Mouse (Mus musculus): ENCODE results near the gene Zfp119b. TPM values are rescaled to one million over a fixed set of nuclear protein-coding genes. Genes with fewer than 3 reads are reported as not detected.
"Not testable (repeated sequence)": the region's sequence is repeated elsewhere in the genome, so short reads cannot be mapped to it uniquely, and the experiment has no call there.

Gene Zfp119b
- polyA plus RNA-seq, 1 experiment from 2014 or later, result 3.9 TPM

DNA sequence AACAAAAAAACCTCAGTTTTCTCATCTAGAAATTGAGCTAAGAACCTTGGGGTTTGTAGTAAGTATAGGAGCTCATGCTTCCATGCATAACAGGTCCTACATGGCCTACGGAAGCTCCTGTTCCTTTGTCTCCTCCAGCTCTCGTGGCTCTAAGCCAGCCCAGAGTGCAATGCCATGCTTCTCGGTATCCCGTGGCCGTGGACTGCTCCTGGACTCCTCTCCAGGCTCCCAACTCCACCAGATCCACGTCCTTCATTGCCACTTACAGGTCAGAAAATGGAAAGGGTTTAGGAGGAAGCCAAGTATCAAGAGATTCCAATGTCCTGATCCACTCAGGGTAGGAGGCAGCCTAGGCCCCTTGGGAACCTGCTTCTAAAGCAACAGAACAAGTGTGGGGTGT lies 4.5 kb upstream of the Zfp119b start:
- Histone ChIP-seq H3K27me3 (ENCODE audit: insufficient read depth, poor library complexity, severe bottlenecking) (peaks cover 34% of the 10 kb centered on the region), H3K36me3 (no peaks in the 10 kb centered on the region), H3K27ac (no peak overlapping the region), H3K4me1 (peaks cover 12% of the 10 kb centered on the region), H3K4me3 (no peak overlapping the region), H3K9me3 (no peaks in the 10 kb centered on the region)
- no peak for DNase-seq (ENCODE audit: low spot score)
- 72% methylated on average over 6 of the region's 6 CpGs for WGBS

DNA sequence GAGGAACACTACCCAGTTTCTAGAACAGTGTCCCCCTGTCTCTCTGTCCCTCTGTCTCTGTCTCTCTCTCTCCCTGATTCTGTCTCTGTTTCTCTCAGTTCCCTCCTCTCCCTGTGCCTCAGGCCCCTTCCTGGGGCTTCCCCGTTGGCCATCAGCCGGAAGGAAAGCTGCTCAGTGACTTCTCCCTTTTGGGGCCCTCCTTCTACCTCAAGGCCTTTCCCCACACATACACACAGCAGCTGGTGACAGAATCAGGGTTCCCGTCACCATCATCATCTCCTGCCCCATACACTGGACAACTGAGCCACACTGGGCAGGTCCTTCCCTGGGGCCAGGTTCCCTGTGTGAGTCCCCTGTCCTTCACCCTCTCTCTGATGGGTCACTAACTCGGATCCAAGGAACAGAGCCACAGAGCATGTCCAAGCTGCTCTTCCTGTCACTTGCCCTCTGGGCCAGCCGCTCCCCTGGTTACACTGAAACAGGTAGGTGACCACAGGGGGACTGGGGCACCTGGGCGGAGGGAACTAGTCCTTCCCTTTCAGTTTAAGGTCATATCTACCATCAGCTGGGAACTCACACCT lies 3.2 kb upstream of the Zfp119b start, which contains the start of gene Ebi3:
Gene Ebi3 (plus strand): TSS at position 194 of the 581 bp plus-strand sequence.
- H3K9me3 ChIP-seq, result no peaks in the 10 kb centered on the region
- H3K36me3 ChIP-seq, result no peaks in the 10 kb centered on the region
- DNase-seq (ENCODE audit: low spot score), result peak; percentile 71
- peaks cover 9% of the 10 kb centered on the region for H3K4me1 ChIP-seq
- peaks cover 34% of the 10 kb centered on the region for H3K27me3 ChIP-seq (ENCODE audit: insufficient read depth, poor library complexity, severe bottlenecking)
- 70% methylated on average over 6 of the region's 6 CpGs for WGBS
- H3K27ac ChIP-seq, result no peak within 1 kb of the TSS
- no peak within 1 kb of the TSS for H3K4me3 ChIP-seq

DNA sequence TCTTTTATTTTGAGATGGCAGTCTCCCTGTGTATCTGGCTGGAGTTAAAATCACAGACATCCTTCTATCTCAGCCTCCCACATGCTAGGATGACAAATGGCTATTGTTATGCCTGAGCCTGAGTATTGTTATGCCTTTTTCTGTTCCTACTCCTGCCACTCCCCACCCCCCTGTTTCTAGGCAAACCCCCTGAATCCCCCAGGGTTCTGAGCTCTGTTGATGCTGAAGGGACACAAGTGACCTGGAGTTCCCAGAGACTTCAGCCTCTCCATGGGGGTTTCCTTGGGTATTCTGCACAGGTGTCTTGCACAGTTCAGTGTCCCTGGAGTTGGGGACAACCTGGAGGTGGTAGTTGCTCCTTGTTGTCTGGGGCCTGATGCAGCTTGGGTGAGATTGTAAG lies 2.7 kb upstream of the Zfp119b start:
- H3K27me3 ChIP-seq (ENCODE audit: insufficient read depth, poor library complexity, severe bottlenecking), result peaks cover 34% of the 10 kb centered on the region
- no peaks in the 10 kb centered on the region for H3K9me3 ChIP-seq
- no peak overlapping the region for H3K27ac ChIP-seq
- no peaks in the 10 kb centered on the region for H3K36me3 ChIP-seq
- H3K4me1 ChIP-seq, result peaks cover 9% of the 10 kb centered on the region
- no peak for DNase-seq (ENCODE audit: low spot score)
- no peak overlapping the region for H3K4me3 ChIP-seq

DNA sequence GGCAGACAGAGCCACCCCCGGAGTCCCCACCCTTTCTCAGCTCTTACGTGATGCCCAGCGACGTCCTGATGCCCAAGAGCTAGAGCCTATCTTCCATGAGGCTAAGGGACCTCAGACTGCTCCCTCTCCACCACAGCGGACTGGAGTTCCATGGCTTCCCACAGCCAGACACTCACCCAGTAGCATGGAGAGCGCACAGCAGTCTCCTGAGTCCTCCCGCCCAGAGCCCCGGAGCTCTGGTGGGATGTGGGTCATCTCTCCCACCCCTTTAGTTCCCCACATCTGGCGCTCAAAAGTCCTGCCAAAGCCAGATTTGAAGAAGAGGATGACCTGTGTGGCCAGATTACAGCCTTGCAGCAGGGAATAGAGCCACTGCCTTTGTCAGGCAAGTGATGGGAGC lies 1.3 kb upstream of the Zfp119b start:
- H3K36me3 ChIP-seq, result no peaks in the 10 kb centered on the region
- H3K27ac ChIP-seq, result no peak overlapping the region
- no peak for DNase-seq (ENCODE audit: low spot score)
- H3K27me3 ChIP-seq (ENCODE audit: insufficient read depth, poor library complexity, severe bottlenecking), result peaks cover 34% of the 10 kb centered on the region
- H3K4me3 ChIP-seq, result no peak overlapping the region
- H3K9me3 ChIP-seq, result no peaks in the 10 kb centered on the region
- peaks cover 4% of the 10 kb centered on the region; the same call in 1 of the 2 replicates for H3K4me1 ChIP-seq
- WGBS, result 72% methylated on average over 9 of the region's 9 CpGs

DNA sequence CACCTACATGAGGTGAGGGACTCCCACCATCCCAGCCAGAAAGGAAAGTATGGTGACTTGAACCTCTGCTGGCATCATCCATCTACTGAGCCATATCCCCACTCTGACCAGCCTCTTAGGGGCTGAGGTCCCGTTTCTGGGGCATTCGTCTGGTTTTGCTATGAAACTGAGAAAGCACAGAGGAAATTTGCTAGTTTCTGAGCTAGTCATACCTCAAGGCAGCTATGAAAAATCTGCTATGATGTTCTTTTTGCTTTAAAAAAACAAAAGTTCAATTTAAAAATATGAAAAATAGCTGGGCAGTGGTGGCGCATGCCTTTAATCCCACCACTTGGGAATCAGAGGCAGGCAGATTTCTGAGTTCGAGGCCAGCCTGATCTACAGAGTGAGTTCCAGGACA lies 653 bp downstream of the Zfp119b start:
- no peak overlapping the region for H3K27ac ChIP-seq
- peaks cover 8% of the 10 kb centered on the region; the same call in 1 of the 2 replicates for H3K4me1 ChIP-seq
- H3K9me3 ChIP-seq, result no peaks in the 10 kb centered on the region
- no peaks in the 10 kb centered on the region for H3K36me3 ChIP-seq
- peaks cover 15% of the 10 kb centered on the region; the same call in 1 of the 2 replicates for H3K27me3 ChIP-seq (ENCODE audit: insufficient read depth, poor library complexity, severe bottlenecking)
- WGBS, result 80% methylated on average over 4 of the region's 4 CpGs
- DNase-seq (ENCODE audit: low spot score), result no peak
- H3K4me3 ChIP-seq, result no peak overlapping the region

DNA sequence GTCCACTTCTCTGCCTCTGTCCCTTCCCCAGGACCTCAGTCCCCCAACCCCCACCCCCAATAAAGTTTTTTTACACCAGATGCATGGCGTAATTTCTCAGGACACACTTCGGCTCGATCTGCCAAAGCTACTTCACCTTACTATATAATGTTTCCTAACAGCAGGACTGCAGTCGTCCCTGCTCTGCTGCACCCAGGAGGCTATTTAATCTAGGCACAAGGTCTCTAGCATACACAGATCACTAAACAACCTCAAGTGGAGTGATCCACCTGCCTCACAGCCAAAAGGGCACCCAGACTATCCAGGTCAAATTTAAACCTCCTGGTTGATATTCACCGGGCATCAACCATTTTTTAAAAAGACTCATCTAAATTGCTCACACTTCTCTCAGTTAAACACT lies 3.6 kb downstream of the Zfp119b start:
- no peak for DNase-seq (ENCODE audit: low spot score)
- WGBS, result 44% methylated on average over 5 of the region's 5 CpGs
- H3K9me3 ChIP-seq, result no peaks in the 10 kb centered on the region
- H3K36me3 ChIP-seq, result peaks cover 9% of the 10 kb centered on the region
- H3K4me3 ChIP-seq, result peak overlapping the region; percentile 62
- H3K27ac ChIP-seq, result peak overlapping the region; percentile 87
- H3K4me1 ChIP-seq, result peaks cover 8% of the 10 kb centered on the region; the same call in 1 of the 2 replicates
- H3K27me3 ChIP-seq (ENCODE audit: insufficient read depth, poor library complexity, severe bottlenecking), result peaks cover 4% of the 10 kb centered on the region; the same call in 1 of the 2 replicates

DNA sequence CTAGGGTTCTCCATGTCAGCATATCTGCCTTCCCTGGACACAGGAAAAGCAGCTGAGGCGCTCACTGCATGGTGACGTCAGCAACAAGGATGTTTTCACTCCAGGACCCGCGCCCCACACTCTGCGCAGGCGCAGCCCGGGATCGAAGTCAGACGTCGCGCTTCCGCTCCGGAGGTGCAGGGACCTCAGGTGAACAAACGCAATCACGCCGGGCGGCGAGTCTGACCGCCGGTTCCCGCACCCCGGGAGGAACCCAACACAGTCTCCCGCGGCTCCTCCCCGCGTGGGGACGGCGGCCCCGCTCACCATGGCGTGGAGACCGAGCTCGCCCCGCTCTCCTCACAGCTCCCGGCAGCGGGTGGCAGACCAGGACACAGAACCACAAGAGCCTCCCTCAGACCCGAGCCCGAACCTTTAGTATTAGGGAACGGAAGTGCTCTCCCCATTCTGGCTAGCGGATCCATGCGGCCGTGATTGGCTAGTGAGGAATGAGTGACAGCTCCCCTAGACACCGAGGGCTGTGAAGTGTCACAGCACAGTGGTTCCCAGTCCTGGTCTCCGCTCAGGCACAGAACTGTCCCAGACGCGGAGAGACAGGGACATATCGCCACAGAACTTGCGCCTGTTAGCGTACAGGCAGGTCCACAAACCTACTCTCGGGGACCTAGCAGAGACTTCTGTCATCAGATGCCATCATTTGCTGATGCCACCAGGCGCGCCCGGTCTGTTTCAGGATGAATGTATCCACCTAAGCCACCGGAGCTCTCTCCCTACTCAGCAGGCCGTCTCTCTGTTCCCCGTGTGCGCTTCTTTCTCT lies 4.2 kb downstream of the Zfp119b start:
- H3K27me3 ChIP-seq (ENCODE audit: insufficient read depth, poor library complexity, severe bottlenecking); H3K4me1 ChIP-seq; H3K9me3 ChIP-seq: not testable (repeated sequence)
- Histone ChIP-seq H3K4me3 (peak overlapping the region; percentile 62), H3K36me3 (peaks cover 14% of the 10 kb centered on the region), H3K27ac (peak overlapping the region; percentile 87)
- peak; percentile 95 for DNase-seq (ENCODE audit: low spot score)
- under 1% methylated on average over 56 of the region's 56 CpGs for WGBS

DNA sequence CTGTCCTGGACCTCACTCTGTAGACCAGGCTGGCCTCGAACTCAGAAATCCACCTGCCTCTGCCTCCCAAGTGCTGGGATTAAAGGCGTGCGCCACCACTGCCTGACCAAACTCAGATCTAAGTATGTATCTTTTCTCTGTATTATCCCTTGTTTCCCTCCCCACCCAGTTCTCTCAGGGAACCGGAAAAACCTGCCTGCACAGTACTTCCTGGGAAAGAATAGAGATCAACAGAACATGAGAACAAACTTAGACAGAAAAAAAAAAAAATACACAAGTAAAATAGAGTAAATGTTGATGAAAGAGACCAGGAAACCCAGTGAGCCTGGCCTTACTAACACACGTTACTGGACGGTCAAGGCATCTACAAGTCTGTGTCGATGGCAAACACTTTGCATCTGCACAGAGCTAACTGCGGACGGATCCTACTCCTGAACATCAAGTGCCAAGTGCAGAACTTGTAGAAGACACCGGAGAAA lies 4.9 kb downstream of the Zfp119b start:
- not testable (repeated sequence) for H3K27me3 ChIP-seq (ENCODE audit: insufficient read depth, poor library complexity, severe bottlenecking); DNase-seq (ENCODE audit: low spot score); H3K4me1 ChIP-seq; H3K9me3 ChIP-seq
- peak overlapping the region; percentile 62 for H3K4me3 ChIP-seq
- peaks cover 20% of the 10 kb centered on the region for H3K36me3 ChIP-seq
- 28% methylated on average over 10 of the region's 10 CpGs for WGBS
- peak overlapping the region; percentile 87; the same call in 1 of the 2 replicates for H3K27ac ChIP-seq

DNA sequence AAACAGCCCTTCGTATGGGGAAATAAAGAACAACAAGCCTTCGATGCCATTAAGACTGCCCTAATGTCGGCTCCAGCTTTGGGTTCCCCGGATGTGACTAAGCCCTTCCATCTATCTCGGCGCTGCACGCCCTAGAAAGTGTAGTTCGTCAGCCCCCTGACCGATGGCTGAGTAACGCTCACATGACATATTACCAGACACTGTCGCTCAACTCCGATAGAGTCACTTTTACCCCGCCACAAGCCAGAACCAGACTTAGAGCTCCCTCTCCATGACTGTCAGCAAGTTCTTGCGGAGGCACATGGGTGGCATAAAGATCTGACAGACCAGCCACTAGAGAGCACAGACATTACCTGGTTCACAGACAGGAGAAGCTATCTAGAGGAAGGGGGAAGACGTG lies 16.1 kb downstream of the Zfp119b start:
- Histone ChIP-seq H3K4me3 (no peak overlapping the region), H3K27me3 (ENCODE audit: insufficient read depth, poor library complexity, severe bottlenecking) (no peaks in the 10 kb centered on the region), H3K9me3 (peaks cover 6% of the 10 kb centered on the region; the same call in 1 of the 2 replicates), H3K27ac (no peak overlapping the region), H3K4me1 (0 out of 2 replicates have a peak, but pooled peaks cover 4% of the 10 kb centered on the region), H3K36me3 (peaks cover 9% of the 10 kb centered on the region; the same call in 1 of the 2 replicates)
- DNase-seq (ENCODE audit: low spot score), result peak; percentile 69
- WGBS, result 89% methylated on average over 15 of the region's 15 CpGs

DNA sequence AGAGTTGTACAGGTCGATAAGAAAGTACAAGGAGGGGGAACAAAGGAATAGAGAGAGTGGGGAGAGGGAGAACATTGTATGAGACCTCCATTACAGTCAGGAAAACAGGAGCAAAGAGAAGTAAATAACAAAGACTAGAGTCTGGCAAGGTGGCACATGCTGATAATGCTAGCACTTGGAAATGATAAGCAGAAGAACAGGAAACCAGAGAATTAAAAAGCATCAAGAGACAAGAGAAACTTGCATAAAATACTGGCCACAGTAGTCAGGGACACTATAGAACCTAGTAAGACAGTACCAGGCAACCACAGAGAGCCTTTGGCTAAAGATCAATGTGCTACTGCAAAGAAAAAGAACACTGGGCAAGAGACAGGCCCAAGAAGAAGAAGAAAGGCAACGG lies 16.7 kb downstream of the Zfp119b start:
- peak overlapping the region; percentile 70 for H3K4me3 ChIP-seq
- 0 out of 2 replicates have a peak, but pooled peaks cover 5% of the 10 kb centered on the region for H3K36me3 ChIP-seq
- peak overlapping the region; percentile 92 for H3K27ac ChIP-seq
- 70% methylated on average over 2 of the region's 2 CpGs for WGBS
- H3K9me3 ChIP-seq, result peaks cover 6% of the 10 kb centered on the region; the same call in 1 of the 2 replicates
- 0 out of 2 replicates have a peak, but pooled peaks cover 4% of the 10 kb centered on the region for H3K4me1 ChIP-seq
- no peak for DNase-seq (ENCODE audit: low spot score)
- H3K27me3 ChIP-seq (ENCODE audit: insufficient read depth, poor library complexity, severe bottlenecking), result no peaks in the 10 kb centered on the region

DNA sequence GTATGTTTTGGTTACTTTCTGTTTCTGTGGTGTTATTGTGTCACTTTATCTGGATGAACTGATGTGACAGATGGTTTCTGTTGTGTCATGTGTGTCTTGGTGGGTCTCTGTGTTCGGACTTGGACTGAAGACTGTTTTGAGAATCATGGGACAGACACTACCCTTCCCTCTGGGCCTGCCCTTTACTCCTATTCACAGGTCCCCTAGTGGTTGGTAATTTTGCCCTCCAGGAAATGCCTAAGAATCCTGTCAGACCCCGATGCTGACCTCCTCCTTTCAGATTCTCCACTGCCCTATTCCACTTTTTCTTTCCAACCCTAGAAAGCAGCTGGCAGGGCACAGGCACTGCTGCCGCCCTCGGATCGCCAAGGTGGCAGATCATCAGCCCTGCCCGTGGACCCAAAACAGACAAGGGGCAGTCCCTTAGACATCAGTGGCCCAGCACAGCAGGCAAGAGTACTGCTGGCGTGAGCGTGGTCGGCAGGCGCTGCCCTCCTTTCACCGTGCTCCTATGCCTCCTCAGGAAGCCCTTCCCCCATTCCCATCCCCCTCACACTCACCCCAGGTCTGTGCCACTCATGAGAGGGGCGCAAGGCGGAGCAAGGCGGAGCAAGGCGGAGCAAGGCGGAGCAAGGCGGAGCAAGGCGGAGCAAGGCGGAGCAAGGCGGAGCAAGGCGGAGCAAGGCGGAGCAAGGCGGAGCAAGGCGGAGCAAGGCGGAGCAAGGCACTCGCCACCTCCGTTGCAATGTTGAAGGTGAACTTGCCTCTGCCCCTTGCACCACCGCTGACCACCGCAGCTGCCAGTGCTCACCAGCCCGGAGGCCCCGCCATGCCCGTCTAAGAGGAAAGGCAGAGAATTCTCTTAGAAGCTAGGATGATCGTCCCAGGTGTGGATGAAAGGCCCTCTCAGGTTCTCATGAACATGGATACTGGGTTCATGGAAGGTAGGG lies 17.5 kb downstream of the Zfp119b start:
- Histone ChIP-seq H3K9me3 (no peaks in the 10 kb centered on the region), H3K27me3 (ENCODE audit: insufficient read depth, poor library complexity, severe bottlenecking) (no peaks in the 10 kb centered on the region), H3K27ac (peak overlapping the region; percentile 92), H3K36me3 (0 out of 2 replicates have a peak, but pooled peaks cover 5% of the 10 kb centered on the region), H3K4me3 (peak overlapping the region; percentile 70), H3K4me1 (0 out of 2 replicates have a peak, but pooled peaks cover 4% of the 10 kb centered on the region)
- DNase-seq (ENCODE audit: low spot score), result peak; percentile 87
- WGBS, result 2% methylated on average over 32 of the region's 33 CpGs

DNA sequence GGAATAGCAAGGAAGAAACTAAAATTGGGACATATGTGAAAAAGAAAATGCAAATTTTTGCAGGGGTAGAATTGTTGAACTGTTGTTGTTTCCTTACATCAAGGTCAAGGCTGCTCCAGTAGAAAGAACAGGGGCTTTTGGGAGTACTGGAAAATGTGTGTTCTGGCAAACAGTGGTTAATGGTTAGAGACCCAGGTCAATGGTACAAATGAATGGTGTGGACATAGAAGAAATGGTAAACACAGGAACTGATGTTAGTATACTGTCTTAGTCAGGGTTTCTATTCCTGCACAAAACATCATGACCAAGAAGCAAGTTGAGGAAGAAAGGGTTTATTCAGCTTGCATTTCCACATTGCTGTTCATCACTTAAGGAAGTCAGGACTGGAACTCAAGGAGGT lies 42.6 kb downstream of the Zfp119b start:
- no peaks in the 10 kb centered on the region for H3K36me3 ChIP-seq
- no peak for DNase-seq (ENCODE audit: low spot score)
- H3K4me1 ChIP-seq, result no peaks in the 10 kb centered on the region
- H3K27ac ChIP-seq, result no peak overlapping the region
- no peaks in the 10 kb centered on the region for H3K9me3 ChIP-seq
- no peak overlapping the region for H3K4me3 ChIP-seq
- no peaks in the 10 kb centered on the region for H3K27me3 ChIP-seq (ENCODE audit: insufficient read depth, poor library complexity, severe bottlenecking)
